Mouse (Mus musculus) embryonic facial prominence, embryonic 10.5 days (tissue): ENCODE measurements around the gene Rgn. TPM values are rescaled to one million over a fixed set of nuclear protein-coding genes. Genes with fewer than 3 reads are reported as not detected.

Experiments used
- DNase-seq: peaks from one replicate; pipeline ENCODE4 v3.0.0-alpha.2; 2017; ENCODE audit warnings: low spot score
- H3K27ac ChIP-seq: fragments of 300-500 bp; sonication (generic); replicated peaks from 2 replicates; pipeline ENCODE4 v1.5.1; 2016; ENCODE audit warnings: mild to moderate bottlenecking
- H3K27me3 ChIP-seq: fragments of 300-500 bp; sonication (generic); replicated peaks from 2 replicates; pipeline ENCODE4 v1.6.1; 2016; ENCODE audit warnings: low read depth, mild to moderate bottlenecking; ENCODE audit not compliant: poor library complexity, severe bottlenecking
- H3K36me3 ChIP-seq: fragments of 300-500 bp; sonication (generic); replicated peaks from 2 replicates; pipeline ENCODE4 v1.6.1; 2016; ENCODE audit warnings: mild to moderate bottlenecking, moderate library complexity
- H3K4me1 ChIP-seq: fragments of 300-500 bp; sonication (generic); 2 replicates; pipeline ENCODE4 v1.6.1; 2016
- H3K4me3 ChIP-seq: fragments of 300-500 bp; sonication (generic); 2 replicates; pipeline ENCODE4 v1.5.1; 2016; ENCODE audit warnings: mild to moderate bottlenecking, moderate library complexity
- H3K9me3 ChIP-seq: fragments of 300-500 bp; sonication (generic); 2 replicates; pipeline ENCODE4 v1.6.1; 2016; ENCODE audit warnings: mild to moderate bottlenecking
- WGBS: fragments of 180-500 bp; shearing (Covaris S2); methylation state at CpG from one replicate; pipeline ENCODE4 v1.1.7; 2016; 5-methylcytosine and 5-hydroxymethylcytosine counted together
- polyA plus RNA-seq: library from polyadenylated mRNA; unstranded; fragments of >200 nt; fragmentation: Nextera tagmentation; extraction: Ambion mirVana; gene quantifications from 2 replicates; pipeline ENCODE4 v1.2.1, GENCODE M21; 2016

Gene Rgn
- polyA plus RNA-seq, 1 experiment from 2014 or later, result 0.17 TPM

DNA sequence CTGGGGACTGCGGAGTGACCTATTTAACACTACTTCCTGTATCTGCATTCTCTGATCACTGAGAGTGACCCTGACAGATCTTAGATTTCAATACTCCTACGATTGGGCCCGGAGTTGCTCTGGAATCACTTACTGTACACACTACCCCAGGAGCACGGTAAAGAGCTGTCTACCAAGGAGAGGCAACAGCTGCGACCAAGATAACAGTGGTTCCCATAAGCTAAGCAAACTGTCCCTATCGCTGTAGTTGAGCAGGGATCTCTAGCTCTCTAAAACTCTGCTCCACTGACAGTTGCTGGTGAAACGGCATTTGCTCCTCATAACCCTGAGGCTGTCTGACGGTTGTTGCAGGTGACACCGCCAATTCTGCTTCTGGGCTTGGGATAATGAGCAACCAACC, 23.1 kb downstream of the Rgn start:
- no peak for DNase-seq
- Histone ChIP-seq H3K27me3 (no peaks in the 10 kb centered on the region), H3K27ac (no peak overlapping the region), H3K36me3 (no peaks in the 10 kb centered on the region), H3K4me1 (no peaks in the 10 kb centered on the region), H3K4me3 (no peak overlapping the region), H3K9me3 (no peaks in the 10 kb centered on the region)
- WGBS, result 78% methylated on average over 9 of the region's 9 CpGs

GRCm38 (mm10) chrX:20573927-20574326, 24.3 kb downstream of the Rgn start:
- H3K4me3 ChIP-seq, result no peak overlapping the region
- H3K9me3 ChIP-seq, result no peaks in the 10 kb centered on the region
- H3K36me3 ChIP-seq, result no peaks in the 10 kb centered on the region
- no peaks in the 10 kb centered on the region for H3K27me3 ChIP-seq
- H3K27ac ChIP-seq, result no peak overlapping the region
- 88% methylated on average over 4 of the region's 4 CpGs for WGBS
- H3K4me1 ChIP-seq, result no peaks in the 10 kb centered on the region
- no peak for DNase-seq

- Histone ChIP-seq H3K4me3 (no peak overlapping the region), H3K9me3 (no peaks in the 10 kb centered on the region), H3K27me3 (no peaks in the 10 kb centered on the region), H3K27ac (no peak overlapping the region), H3K36me3 (no peaks in the 10 kb centered on the region), H3K4me1 (no peaks in the 10 kb centered on the region)
- DNase-seq, result no peak
- 21% methylated on average over 4 of the region's 4 CpGs for WGBS
These were observed 38.4 kb downstream of the Rgn start for GRCm38 (mm10) chrX:20587968-20588367.

GRCm38 (mm10) chrX:20608500-20608899, 58.9 kb downstream of the Rgn start:
- Histone ChIP-seq H3K4me1 (no peaks in the 10 kb centered on the region), H3K36me3 (no peaks in the 10 kb centered on the region), H3K4me3 (no peak overlapping the region), H3K27me3 (no peaks in the 10 kb centered on the region), H3K9me3 (no peaks in the 10 kb centered on the region), H3K27ac (no peak overlapping the region)
- 92% methylated on average over 4 of the region's 4 CpGs for WGBS
- DNase-seq, result no peak

Other genes with a start within 250 kb of the Rgn start
- gene Rp2, start 185.3 kb upstream of the Rgn start, polyA plus RNA-seq, result 18.2 and 19.0 TPM in 2 replicates
- gene Jade3, start 124.1 kb upstream of the Rgn start, polyA plus RNA-seq, result 12.3 and 14.3 TPM in 2 replicates
- gene Rbm10, start 67.7 kb downstream of the Rgn start, polyA plus RNA-seq, result 112 and 113 TPM in 2 replicates
- gene Ndufb11, start 67.8 kb downstream of the Rgn start, polyA plus RNA-seq, result 174 and 176 TPM in 2 replicates
- gene Uba1, start 108.5 kb downstream of the Rgn start, polyA plus RNA-seq, result 242 and 244 TPM in 2 replicates
- 120 and 121 TPM in 2 replicates for gene Cdk16, start 138.2 kb downstream of the Rgn start, polyA plus RNA-seq
- 59.8 and 60.1 TPM in 2 replicates for gene Usp11, start 154.1 kb downstream of the Rgn start, polyA plus RNA-seq
- gene Araf, start 248.0 kb downstream of the Rgn start, polyA plus RNA-seq, result 95.1 and 99.9 TPM in 2 replicates